Mouse (Mus musculus): Measurements from ENCODE around the gene Nkpd1. TPM values are rescaled to one million over a fixed set of nuclear protein-coding genes. Genes with fewer than 3 reads are reported as not detected.

Gene Nkpd1
- total and polyA plus RNA-seq, 3 experiments, result 0.22 to 0.55 (median 0.53) TPM

DNA sequence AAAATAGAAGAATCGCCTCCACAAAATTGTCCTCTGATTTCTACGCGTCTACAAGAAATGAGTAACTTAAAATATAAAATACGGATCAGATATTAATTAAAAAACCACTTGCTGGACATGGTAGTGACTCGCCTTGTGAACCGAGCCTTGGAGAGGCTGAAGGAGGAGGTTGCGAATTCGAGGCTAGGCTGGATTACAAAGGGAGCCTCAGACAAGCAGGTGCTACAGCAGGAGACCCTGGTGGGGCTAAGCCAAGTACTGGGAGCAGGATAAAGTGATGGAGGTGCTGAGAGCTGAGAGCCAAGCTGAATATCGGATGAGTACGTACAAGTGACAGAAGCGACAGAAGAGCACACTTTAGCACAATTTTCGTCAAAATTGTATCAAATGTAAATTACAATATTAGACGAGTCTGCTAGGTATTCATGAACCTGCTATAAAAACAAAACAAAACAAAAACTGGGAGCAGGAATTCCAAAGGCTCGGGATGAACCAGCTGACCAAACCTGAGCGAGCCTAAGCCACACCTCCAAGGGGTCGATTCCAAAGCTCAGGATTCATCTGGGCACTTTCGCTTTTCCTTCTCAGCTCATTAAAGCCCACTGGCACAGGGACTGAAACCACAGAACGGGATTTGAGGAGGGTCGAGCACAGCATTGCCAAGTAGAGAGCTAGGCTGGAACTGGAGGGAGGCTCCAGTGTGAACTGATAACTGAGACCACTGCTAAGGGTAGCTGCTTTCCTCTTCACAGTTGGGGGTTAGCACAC is 45.2 kb downstream of the Nkpd1 start, which contains the start of gene Ppp1r37:
Gene Ppp1r37 (minus strand): TSS at position 434 of the 768 bp plus-strand sequence.
- Histone ChIP-seq H3K27me3 (ENCODE audit: insufficient read depth, low read length) (no peaks in the 10 kb centered on the region), H3K4me3 (ENCODE audit: low read depth, low read length) (peak within 1 kb of the TSS; percentile 96), H3K36me3 (replicated peaks) (peaks cover 69% of the 10 kb centered on the region), H3K4me1 (ENCODE audit: insufficient read depth, low read depth, low read length) (peaks cover 54% of the 10 kb centered on the region), H3K9me3 (replicated peaks) (peaks cover 10% of the 10 kb centered on the region)
- no peak for DNase-seq (ENCODE audit: low spot score)
- TF ChIP-seq CTCF (IDR thresholded peaks at IDR 0.05; ENCODE audit: low read depth, low read length) (no peak), GATA2 (IDR thresholded peaks at IDR 0.05; ENCODE audit: borderline replicate concordance, low read depth, low read length) (no peak)
- no peak for ATAC-seq (ENCODE audit: extremely low read depth, insufficient number of reproducible peaks, low FRiP score, poor library complexity, severe bottlenecking)

DNA sequence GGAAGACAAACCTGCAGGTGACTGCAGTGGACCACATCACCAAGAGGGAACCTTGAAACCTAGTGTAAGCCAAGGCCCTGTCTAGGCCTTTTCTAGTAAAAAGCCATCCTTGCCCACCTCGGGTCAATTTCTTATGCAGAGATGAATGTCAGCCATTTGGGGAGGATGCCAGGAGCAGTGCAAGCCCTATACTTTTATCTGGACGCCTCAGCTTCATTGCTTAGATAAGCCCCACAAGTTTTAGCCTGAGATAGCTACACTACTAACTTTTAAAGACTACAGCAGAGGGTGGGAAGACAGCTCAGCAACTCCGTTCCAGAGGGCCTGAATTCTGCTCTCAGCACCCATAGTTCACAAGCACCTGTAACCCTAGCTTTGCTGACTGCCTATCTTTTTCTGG is 46.2 kb downstream of the Nkpd1 start:
- Histone ChIP-seq H3K27me3 (ENCODE audit: insufficient read depth, low read length) (no peaks in the 10 kb centered on the region), H3K4me3 (ENCODE audit: low read depth, low read length) (no peak overlapping the region), H3K9me3 (replicated peaks) (peaks cover 10% of the 10 kb centered on the region), H3K36me3 (replicated peaks) (peaks cover 68% of the 10 kb centered on the region), H3K4me1 (ENCODE audit: insufficient read depth, low read depth, low read length) (peaks cover 47% of the 10 kb centered on the region)
- ATAC-seq (ENCODE audit: extremely low read depth, insufficient number of reproducible peaks, low FRiP score, poor library complexity, severe bottlenecking) (no peak), DNase-seq (ENCODE audit: low spot score) (no peak)
- TF ChIP-seq TAL1 (conservative IDR thresholded peaks at IDR 0.05; ENCODE audit: low read depth, low read length) (no peak), GATA1 (IDR thresholded peaks at IDR 0.05; ENCODE audit: borderline replicate concordance, low read length) (no peak), POLR2AphosphoS5 (IDR thresholded peaks at IDR 0.05; ENCODE audit: insufficient replicate concordance, low read depth, low read length) (no peak), CTCF (IDR thresholded peaks at IDR 0.05; ENCODE audit: low read depth, low read length) (no peak), GATA2 (IDR thresholded peaks at IDR 0.05; ENCODE audit: borderline replicate concordance, low read depth, low read length) (no peak)

DNA sequence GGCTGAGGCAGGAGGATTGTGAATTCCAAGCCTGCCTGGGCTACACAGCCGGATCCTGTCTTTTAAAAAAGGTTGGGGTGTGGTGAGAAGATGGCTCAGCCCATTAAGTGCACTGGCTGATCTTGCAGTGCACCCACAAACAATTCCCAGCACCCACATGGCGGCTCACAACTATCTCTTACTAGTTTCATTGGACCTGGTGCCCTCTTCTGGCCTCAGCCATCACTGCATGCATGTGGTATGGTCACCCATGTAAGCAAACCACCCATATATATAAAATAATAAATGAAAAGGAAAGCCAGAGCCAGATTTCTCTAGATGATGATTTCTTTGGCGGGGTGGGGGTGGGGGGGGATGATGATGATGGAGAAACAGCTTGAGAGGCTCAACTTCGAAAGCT is 46.8 kb downstream of the Nkpd1 start:
- TF ChIP-seq CTCF (IDR thresholded peaks at IDR 0.05; ENCODE audit: low read depth, low read length) (no peak), POLR2AphosphoS5 (IDR thresholded peaks at IDR 0.05; ENCODE audit: insufficient replicate concordance, low read depth, low read length) (no peak), GATA1 (IDR thresholded peaks at IDR 0.05; ENCODE audit: borderline replicate concordance, low read length) (no peak), TAL1 (conservative IDR thresholded peaks at IDR 0.05; ENCODE audit: low read depth, low read length) (no peak), GATA2 (IDR thresholded peaks at IDR 0.05; ENCODE audit: borderline replicate concordance, low read depth, low read length) (no peak)
- no peak for DNase-seq (ENCODE audit: low spot score)
- no peak for ATAC-seq (ENCODE audit: extremely low read depth, insufficient number of reproducible peaks, low FRiP score, poor library complexity, severe bottlenecking)
- no peak overlapping the region for H3K4me3 ChIP-seq (ENCODE audit: low read depth, low read length)
- peaks cover 68% of the 10 kb centered on the region for H3K36me3 ChIP-seq (replicated peaks)
- H3K9me3 ChIP-seq (replicated peaks), result peaks cover 10% of the 10 kb centered on the region
- peaks cover 46% of the 10 kb centered on the region for H3K4me1 ChIP-seq (ENCODE audit: insufficient read depth, low read depth, low read length)
- H3K27me3 ChIP-seq (ENCODE audit: insufficient read depth, low read length), result no peaks in the 10 kb centered on the region

DNA sequence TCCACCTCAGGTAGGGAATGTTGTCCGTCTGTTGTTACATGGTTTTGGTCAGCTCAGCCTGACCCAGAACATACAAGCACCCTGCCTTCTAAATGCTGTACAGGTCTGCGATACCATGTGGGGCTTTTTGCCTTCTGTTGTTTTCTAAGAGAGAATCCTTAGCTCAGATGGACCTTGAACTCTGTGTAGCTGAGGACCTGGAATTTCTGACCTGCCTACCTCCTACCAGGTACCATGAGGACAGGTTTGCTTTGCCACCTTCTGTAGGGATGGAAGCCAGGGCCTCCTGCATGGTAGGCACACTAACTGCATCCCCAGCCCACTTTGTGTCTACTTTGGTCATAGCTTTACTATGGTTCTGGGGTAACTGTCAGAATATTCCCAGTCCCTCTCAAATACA is 48.2 kb downstream of the Nkpd1 start:
- Histone ChIP-seq H3K4me3 (ENCODE audit: low read depth, low read length) (no peak overlapping the region), H3K9me3 (replicated peaks) (peaks cover 10% of the 10 kb centered on the region), H3K27me3 (ENCODE audit: insufficient read depth, low read length) (no peaks in the 10 kb centered on the region), H3K36me3 (replicated peaks) (peaks cover 70% of the 10 kb centered on the region), H3K4me1 (ENCODE audit: insufficient read depth, low read depth, low read length) (peaks cover 38% of the 10 kb centered on the region)
- TF ChIP-seq GATA1 (IDR thresholded peaks at IDR 0.05; ENCODE audit: borderline replicate concordance, low read length) (no peak), TAL1 (conservative IDR thresholded peaks at IDR 0.05; ENCODE audit: low read depth, low read length) (no peak), CTCF (IDR thresholded peaks at IDR 0.05; ENCODE audit: low read depth, low read length) (no peak), GATA2 (IDR thresholded peaks at IDR 0.05; ENCODE audit: borderline replicate concordance, low read depth, low read length) (no peak), POLR2AphosphoS5 (IDR thresholded peaks at IDR 0.05; ENCODE audit: insufficient replicate concordance, low read depth, low read length) (no peak)
- ATAC-seq (ENCODE audit: extremely low read depth, insufficient number of reproducible peaks, low FRiP score, poor library complexity, severe bottlenecking) (no peak), DNase-seq (ENCODE audit: low spot score) (no peak)

DNA sequence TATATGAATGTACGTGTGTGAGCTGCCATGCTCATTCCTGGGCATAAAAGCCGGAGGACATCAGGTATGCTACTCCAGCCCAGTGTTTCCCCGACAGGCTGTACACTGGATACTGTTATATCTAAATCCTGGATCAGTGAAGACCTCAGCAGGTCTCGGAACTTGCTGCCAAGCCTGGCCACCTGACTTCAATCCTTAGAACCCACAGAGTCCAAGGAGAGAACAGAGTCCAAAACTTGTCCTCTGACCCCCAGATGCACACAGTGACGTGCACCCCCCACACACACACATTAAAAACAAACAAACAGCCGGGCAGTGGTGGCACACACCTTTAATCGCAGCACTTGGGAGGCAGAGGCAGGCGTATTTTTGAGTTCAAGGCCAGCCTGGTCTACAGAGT is 49.8 kb downstream of the Nkpd1 start:
- peaks cover 43% of the 10 kb centered on the region for H3K4me1 ChIP-seq (ENCODE audit: insufficient read depth, low read depth, low read length)
- peaks cover 10% of the 10 kb centered on the region for H3K9me3 ChIP-seq (replicated peaks)
- H3K27me3 ChIP-seq (ENCODE audit: insufficient read depth, low read length), result no peaks in the 10 kb centered on the region
- DNase-seq (ENCODE audit: low spot score) (no peak), ATAC-seq (ENCODE audit: extremely low read depth, insufficient number of reproducible peaks, low FRiP score, poor library complexity, severe bottlenecking) (no peak)
- H3K4me3 ChIP-seq (ENCODE audit: low read depth, low read length), result no peak overlapping the region
- TF ChIP-seq GATA1 (IDR thresholded peaks at IDR 0.05; ENCODE audit: borderline replicate concordance, low read length) (no peak), POLR2AphosphoS5 (IDR thresholded peaks at IDR 0.05; ENCODE audit: insufficient replicate concordance, low read depth, low read length) (no peak), GATA2 (IDR thresholded peaks at IDR 0.05; ENCODE audit: borderline replicate concordance, low read depth, low read length) (no peak), CTCF (IDR thresholded peaks at IDR 0.05; ENCODE audit: low read depth, low read length) (no peak)
- peaks cover 79% of the 10 kb centered on the region for H3K36me3 ChIP-seq (replicated peaks)

DNA sequence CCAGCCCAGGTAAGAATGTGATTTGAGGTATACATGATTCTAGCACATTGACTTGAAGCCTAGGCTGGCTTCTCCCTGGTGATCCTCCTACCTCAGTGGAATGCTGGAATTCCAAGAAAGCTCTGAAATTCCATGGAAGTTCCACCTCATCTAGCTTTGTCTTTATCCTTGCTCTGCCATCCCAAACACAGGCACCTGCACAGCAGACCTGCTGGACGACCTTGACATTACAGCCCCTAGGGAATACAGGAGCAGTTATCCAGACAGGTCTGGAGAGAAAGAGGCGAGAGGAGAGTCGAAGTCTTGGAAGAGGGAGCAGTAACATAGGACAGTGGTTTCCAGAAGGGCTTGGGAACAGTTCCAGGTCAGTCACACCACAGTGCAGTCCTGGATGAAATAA is 52.0 kb downstream of the Nkpd1 start:
- Histone ChIP-seq H3K27me3 (ENCODE audit: insufficient read depth, low read length) (no peaks in the 10 kb centered on the region), H3K36me3 (replicated peaks) (peaks cover 64% of the 10 kb centered on the region), H3K9me3 (replicated peaks) (peaks cover 6% of the 10 kb centered on the region; the same call in 1 of the 2 replicates), H3K4me1 (ENCODE audit: insufficient read depth, low read depth, low read length) (peaks cover 38% of the 10 kb centered on the region), H3K4me3 (ENCODE audit: low read depth, low read length) (no peak overlapping the region)
- ATAC-seq (ENCODE audit: extremely low read depth, insufficient number of reproducible peaks, low FRiP score, poor library complexity, severe bottlenecking), result no peak
- DNase-seq (ENCODE audit: low spot score), result no peak
- TF ChIP-seq TAL1 (conservative IDR thresholded peaks at IDR 0.05; ENCODE audit: low read depth, low read length) (no peak), GATA2 (IDR thresholded peaks at IDR 0.05; ENCODE audit: borderline replicate concordance, low read depth, low read length) (no peak), GATA1 (IDR thresholded peaks at IDR 0.05; ENCODE audit: borderline replicate concordance, low read length) (no peak), CTCF (IDR thresholded peaks at IDR 0.05; ENCODE audit: low read depth, low read length) (no peak)
